Mouse (Mus musculus) B cell, adult 2 months (primary cell): Measurements from ENCODE around the gene Snx9.
A peak's percentile ranks its signal among the peaks of the same experiment; 100 is the strongest.

ENCODE experiments used
- DNase-seq, 2 experiments: peaks; one replicate each; pipeline ENCODE4 v3.0.0; 2022

Gene Snx9

DNA sequence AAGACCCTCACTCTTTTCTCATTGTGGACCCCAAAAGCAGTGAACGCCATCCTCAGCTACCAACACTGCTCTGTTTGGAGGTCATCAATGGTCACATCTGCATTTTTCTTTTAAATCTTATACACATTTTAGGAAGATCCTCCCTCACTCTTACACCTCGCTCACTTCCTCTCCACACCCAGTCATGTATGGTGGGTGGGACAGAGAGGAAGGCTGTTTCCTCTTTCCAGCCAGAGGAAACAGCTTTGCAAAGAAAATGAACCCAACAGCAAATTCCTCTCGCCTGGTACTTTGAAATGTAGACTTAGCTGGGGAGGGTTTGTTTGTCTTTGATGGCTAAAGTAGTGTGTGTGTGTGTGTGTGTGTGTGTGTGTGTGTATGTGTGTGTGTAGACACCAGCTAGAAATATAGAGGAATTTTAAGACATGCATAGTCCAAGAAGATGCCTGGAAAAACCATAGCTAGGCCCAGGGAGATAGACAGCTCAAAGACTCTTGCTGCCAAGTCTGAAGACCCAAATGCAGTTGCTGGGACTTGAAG, 33.2 kb upstream of the Snx9 start:
- peak; percentile 55 to 65 for DNase-seq

GRCm38 (mm10) chr17:5813863-5814640, 27.1 kb upstream of the Snx9 start:
- DNase-seq = peak; percentile 61 to 66

DNA sequence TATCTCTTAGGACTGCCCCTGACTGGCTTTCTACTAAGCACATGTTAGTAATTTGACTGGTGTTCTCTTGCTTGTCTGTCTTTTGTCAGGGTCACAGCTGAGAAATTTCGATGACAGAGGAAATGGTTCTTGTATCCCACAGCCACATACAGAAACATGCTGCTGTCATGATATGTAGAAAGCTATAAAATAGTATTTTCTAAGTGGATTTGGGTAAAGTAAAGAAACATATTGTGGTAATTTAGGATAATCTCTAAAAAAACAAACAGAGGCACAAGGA, 26.5 kb upstream of the Snx9 start:
- DNase-seq = no peak

GRCm38 (mm10) chr17:5817871-5818270, 23.3 kb upstream of the Snx9 start:
- no peak for DNase-seq

GRCm38 (mm10) chr17:5819105-5819504, 22.0 kb upstream of the Snx9 start:
- no peak for DNase-seq

DNA sequence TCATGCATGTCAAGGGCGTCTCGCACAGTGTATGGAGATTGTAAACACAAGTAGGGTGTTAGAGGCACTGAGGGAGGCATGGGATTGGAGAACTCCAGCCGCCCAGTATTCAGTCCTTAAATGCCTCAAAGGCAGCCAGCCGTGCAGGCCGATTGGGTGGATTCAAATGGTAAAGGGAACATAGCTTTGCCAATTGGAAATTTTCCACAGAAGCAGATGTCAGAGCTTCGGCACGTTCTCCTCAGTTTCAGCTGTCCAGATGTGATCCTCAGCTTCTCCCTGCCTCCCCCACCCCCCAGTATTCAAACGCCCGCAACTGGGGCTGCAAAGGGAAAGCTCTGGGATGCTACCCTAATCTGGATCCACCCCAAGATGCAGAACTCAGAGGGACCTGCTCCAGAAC, 21.3 kb upstream of the Snx9 start:
- no peak for DNase-seq

GRCm38 (mm10) chr17:5822541-5822940, 18.6 kb upstream of the Snx9 start:
- DNase-seq = no peak

DNA sequence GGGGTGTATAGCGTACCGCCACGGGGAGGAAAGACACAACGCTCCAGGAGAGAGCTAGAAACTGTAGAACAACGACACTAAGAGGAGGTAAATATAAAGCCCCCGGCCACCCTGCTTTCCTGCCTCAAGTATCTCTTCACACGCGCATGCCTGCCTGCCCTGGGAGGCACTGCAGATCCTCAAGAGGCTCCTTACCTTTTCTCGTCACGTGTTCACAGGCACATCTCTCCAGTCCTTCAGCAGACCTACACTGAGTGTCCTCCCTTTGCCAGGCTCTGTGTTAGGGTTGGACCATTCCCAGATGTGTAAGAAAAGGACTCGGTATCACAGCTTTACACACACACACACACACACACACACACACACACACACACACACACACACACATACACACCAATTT, 18.1 kb upstream of the Snx9 start:
- DNase-seq = no peak

DNA sequence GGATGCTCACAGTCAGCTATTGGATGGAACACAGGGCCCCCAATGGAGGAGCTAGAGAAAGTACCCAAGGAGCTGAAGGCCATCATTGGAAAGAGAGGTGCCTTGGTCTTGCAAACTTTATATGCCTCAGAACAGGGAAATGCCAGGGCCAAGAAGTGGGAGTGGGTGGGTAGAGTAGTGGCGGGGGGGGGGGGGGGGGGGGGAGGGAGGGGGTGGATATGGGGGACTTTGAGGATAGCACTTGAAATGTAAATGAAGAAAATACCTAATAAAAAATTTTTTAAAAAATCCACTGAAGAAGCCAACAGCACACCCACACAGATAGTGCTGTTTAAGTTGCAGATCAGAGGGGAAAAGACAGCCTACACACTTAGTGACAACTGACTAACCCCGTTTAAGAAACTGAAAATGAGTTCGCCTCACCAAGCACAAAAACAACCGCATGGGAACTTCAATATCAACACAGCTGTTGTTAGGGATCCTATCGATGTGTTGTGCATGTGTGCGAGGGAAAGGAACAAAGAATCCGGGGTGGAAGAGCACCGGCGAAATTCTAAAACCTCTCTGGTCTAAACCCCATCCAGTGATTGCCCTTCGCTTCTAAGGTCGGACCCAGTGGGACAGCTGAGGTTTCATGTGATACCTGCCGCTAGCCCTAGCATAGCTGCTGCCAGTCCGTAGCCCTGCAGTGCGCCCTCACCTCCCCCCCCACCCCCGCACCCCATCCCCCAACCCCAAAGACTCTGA, 13.1 kb upstream of the Snx9 start:
- peak; percentile 59 for DNase-seq

GRCm38 (mm10) chr17:5828583-5828836, 12.6 kb upstream of the Snx9 start:
- DNase-seq = peak; percentile 49 to 50

- peak; percentile 25 to 31 for DNase-seq
These were observed 12.2 kb upstream of the Snx9 start for GRCm38 (mm10) chr17:5828944-5829343.

DNA sequence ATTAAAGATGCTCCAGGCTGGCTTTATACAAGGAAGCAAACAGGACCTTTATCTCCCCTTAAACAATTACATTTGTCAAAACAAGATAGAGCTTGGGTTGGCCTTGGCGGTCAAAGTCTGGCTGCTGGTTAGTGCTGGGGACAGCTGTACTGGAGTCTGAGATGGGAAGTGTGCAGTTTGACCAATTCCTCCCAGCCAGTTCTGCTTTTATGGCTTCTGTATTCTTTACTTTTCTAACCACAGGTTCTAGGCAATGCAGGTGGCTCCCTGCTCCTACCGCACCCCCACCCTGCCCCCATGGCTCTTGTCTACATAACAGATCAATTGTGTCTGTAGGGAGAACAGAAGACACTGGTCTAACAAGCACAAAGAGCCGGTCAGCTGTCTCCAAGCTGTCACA, 11.2 kb upstream of the Snx9 start:
- DNase-seq = peak; percentile 80 to 84

DNA sequence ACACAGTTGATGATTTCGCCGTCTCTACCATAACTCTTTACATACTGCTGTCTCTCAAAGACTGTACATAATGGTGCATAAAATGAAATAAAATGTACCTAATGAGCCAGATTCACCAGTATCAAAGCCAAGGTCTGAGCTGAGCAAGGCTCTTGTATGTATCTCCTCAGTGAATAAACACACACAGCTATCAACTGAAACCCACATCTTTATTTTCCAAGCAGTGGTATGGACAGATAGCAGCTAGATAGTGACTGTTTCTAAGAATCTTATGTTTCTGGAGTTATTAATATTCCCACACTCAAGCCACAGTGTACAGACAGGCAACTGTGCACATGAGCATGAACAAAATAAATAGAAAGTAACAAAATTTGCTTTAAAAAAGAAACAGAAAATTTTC, 10.7 kb upstream of the Snx9 start:
- DNase-seq = no peak

DNA sequence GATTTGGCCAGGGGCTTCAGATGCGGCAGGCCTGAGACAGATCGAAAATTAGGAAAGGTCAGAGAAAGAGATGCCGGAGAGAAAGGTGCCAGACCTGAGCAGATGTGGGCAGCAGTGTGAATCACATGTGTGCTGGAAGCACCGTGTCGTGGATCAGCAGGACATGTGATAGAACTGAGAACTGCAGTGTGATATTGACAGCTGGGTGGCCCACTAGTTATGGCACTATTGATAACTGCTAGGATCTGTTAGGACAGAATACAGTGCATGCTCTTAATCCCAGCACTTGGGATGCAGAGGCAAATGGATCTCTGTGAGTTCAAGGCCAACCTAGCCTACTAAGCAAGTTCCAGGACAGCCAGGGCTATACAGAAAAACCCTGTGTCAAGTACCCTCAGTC, 10.3 kb upstream of the Snx9 start:
- DNase-seq = no peak

GRCm38 (mm10) chr17:5831257-5831806, 9.8 kb upstream of the Snx9 start:
- DNase-seq = no peak

DNA sequence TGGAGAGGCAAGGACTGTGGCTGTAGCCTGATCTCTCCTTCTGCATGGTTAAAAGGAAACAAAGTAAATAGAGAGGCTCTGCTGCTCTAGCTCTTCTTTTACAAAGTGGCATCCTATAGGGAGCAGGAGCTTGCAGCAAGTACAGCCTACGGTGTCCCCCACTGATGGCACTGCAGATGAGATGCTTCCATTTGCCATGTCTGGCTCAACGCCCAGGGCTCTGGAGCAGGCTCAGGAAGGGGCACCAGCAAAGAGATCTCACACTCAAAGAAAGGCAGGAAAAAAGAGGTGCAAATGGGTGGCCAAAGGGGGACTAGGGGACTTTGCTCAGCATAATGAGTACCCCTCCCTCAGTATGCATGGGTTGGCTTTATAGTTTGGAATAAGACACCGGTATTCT, 7.0 kb upstream of the Snx9 start:
- no peak for DNase-seq

GRCm38 (mm10) chr17:5834798-5835328, 6.3 kb upstream of the Snx9 start:
- DNase-seq = no peak

DNA sequence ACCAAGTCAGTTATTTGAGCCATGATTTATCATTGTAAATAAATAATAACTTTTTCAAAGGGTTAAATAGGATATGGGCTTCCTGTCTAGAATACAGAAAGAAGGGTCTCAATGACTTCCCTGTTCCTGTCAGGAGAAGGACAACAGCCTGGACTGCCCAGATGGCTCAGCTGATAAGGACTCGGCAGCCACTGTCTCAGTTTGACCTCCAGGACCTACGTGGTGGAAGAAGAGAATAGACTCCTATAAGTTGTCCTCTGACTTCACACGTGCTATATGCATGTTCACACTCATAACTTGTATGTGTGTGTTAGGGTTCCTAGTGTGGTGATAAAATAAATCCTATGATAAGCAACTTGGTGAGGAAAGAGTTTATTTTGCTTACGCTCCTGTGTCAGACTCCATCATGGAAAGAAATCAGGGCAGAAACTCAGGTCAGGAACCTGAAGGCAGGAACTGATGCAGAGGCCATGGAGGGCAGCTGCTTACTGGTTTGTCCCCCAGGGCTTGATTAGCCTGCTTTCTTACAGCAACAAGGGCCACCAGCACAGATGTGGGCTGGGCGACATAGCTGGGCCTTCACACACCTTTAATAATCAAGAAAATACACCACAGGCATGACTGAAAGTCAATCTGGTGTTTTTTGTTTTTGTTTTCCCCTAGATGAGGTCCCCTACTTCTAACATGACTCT, 1.4 kb upstream of the Snx9 start:
- DNase-seq = peak in 1 of 2 experiments; percentile 15

DNA sequence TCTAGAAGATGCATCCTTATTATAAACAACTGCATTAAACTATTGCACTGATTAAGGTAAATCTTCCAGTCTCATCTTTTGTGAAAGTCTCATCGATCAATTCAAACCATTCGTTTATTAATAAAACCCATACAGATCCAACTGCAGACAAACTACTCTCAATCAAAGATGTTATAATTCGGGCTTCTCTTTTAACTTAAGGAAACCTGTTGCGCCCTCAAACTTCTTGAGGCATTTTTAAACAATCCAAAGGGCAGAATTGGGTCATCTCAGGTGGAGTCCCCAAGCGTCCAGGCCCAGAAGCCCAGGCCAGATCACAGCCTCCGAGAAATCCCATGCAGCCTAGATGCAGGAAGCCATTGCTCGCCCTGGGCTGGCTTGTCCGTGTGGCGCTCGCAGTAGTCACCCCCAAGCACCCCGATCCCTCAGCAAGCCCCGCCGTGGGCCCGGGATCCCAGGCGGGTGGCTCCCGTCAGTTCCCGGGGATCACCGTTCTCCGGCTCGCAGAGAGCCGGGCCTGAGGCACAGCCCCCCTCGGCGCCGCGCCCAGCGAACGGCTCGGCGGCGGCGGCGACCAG, 490 bp upstream of the Snx9 start:
- DNase-seq = peak; percentile 58 to 68

DNA sequence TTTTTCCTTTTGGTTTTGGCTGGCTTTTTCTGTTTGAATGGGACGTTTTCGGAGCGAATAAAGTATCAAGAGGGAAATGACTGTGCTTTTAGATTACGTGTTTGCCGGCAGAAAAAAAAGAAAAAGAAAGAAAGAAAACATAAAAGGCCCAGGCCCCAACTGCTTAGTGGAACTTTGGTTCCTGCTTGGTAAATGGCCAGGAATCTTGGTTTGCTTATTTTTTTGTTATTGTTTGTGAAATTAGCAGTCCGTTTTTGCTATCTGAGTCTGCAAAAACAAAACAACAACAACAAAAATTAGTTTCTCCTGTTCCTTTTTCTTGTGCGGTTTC, 779 bp downstream of the Snx9 start:
- DNase-seq = peak in 1 of 2 experiments; percentile 32

- no peak for DNase-seq
These were observed 2.0 kb downstream of the Snx9 start for GRCm38 (mm10) chr17:5842988-5843640.

- no peak for DNase-seq
These were observed 2.5 kb downstream of the Snx9 start for GRCm38 (mm10) chr17:5843641-5843990.

GRCm38 (mm10) chr17:5845376-5845775, 4.2 kb downstream of the Snx9 start:
- DNase-seq = no peak
